Mouse (Mus musculus) spleen, postnatal 14 days (tissue): ENCODE data around the gene Btbd35f2.
"Not testable (repeated sequence)": the region's sequence is repeated elsewhere in the genome, so short reads cannot be mapped to it uniquely, and the experiment has no call there.

ENCODE experiments used
- DNase-seq, 2 experiments: peaks; one replicate each; pipeline ENCODE4 v3.0.0; 2021 to 2022; ENCODE audit warnings: low spot score in 2 of 2

Btbd35f2 gene

GRCm38 (mm10) chrX:32278094-32278493 lies at the start of gene Btbd35f2:
Btbd35f2 (plus strand) TSS chrX:32278394.
- not testable (repeated sequence) for DNase-seq
